Mouse (Mus musculus): ENCODE measurements around the gene Prl6a1.

Prl6a1 gene

GRCm38 (mm10) chr13:27312334-27313225, at the start of gene Prl6a1:
TSS of gene Prl6a1 (plus strand) at chr13:27312627.
- no peak for DNase-seq

- no peak for DNase-seq
Measured at GRCm38 (mm10) chr13:27334989-27335388, 22.6 kb downstream of the Prl6a1 start.

- no peak for DNase-seq
Measured at GRCm38 (mm10) chr13:27342733-27343275, 30.4 kb downstream of the Prl6a1 start.

GRCm38 (mm10) chr13:27345373-27345772, 32.9 kb downstream of the Prl6a1 start, which contains the start of gene Prl8a2:
TSS of gene Prl8a2 (plus strand) at chr13:27345673.
- DNase-seq = no peak

All from lung, postnatal 14 days (tissue).